Mouse (Mus musculus) E14TG2a.4 (cell line): ENCODE results near the gene Rnls.

Source experiments
- CTCF ChIP-seq: conservative IDR thresholded peaks from 2 replicates; pipeline ENCODE4 v1.5.1; 2014; ENCODE audit warnings: low read length
- POU5F1 ChIP-seq: IDR thresholded peaks from 2 replicates; pipeline ENCODE4 v1.6.1; 2014; ENCODE audit warnings: low read length, borderline replicate concordance

- TF ChIP-seq CTCF (no peak), POU5F1 (no peak)
These were observed 218.1 kb downstream of the Rnls start for GRCm38 (mm10) chr19:33173991-33174390.
